Mouse (Mus musculus) megakaryocyte-erythroid progenitor cell, adult 5 weeks (primary cell): ENCODE data around the gene Ipo9. TPM values are rescaled to one million over a fixed set of nuclear protein-coding genes. Genes with fewer than 3 reads are reported as not detected.

Experiments used
- polyA plus RNA-seq: library from polyadenylated mRNA; stranded (reverse); fragments of >175 nt; gene quantifications from 2 replicates; pipeline ENCODE4 v1.2.3, GENCODE M21; 2012

Ipo9 gene
- polyA plus RNA-seq = 15.5 and 15.8 TPM in 2 replicates

GRCm38 (mm10) chr1:135429901-135430668 lies at the start of gene Ipo9:
TSS of gene Ipo9 (minus strand) at chr1:135430499.

GRCm38 (mm10) chr1:135374868-135375581 lies 55.3 kb downstream of the Ipo9 start, which contains the start of gene Shisa4:
TSS of gene Shisa4 (minus strand) at chr1:135375237.

Other genes starting within 250 kb of the Ipo9 start
- 0.05 and 0.15 TPM in 2 replicates for gene Elf3, start 171.9 kb downstream of the Ipo9 start, polyA plus RNA-seq
- gene Rnpep, start 146.4 kb downstream of the Ipo9 start, polyA plus RNA-seq = 83.0 and 119 TPM in 2 replicates
- gene Timm17a, start 116.7 kb downstream of the Ipo9 start, polyA plus RNA-seq = 0.67 and 1.7 TPM in 2 replicates
- not detected in 2 replicates for gene Lmod1, start 105.7 kb downstream of the Ipo9 start, polyA plus RNA-seq
- gene Shisa4, start 55.3 kb downstream of the Ipo9 start, polyA plus RNA-seq = 0.03 and 0.18 TPM in 2 replicates
- gene Nav1, start 176.8 kb upstream of the Ipo9 start, polyA plus RNA-seq = 8.8 and 10.4 TPM in 2 replicates